Mouse (Mus musculus): ENCODE data around the gene Zmym6.

DNA sequence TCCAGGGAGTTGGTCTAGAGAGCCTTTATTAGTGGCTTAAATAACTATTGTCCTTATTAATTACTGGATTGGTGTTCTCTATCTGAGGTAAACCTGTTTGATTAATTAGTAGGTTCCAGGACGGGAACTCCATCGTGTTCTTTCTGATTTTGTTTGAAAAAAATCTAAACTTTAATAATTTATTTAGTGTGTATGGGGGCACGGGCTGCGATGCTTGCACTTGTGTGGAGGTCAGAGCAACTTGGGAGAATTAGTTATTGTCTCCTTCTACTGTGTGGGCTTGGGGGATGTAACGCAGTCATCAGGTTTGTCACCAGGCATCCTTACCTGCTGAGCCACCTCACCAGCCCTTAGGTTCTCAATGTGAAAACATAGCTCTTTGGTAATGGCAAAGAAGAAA is 89.9 kb downstream of the Zmym6 start:
- TF ChIP-seq POLR2A (IDR thresholded peaks at IDR 0.05; ENCODE audit: extremely low read depth, insufficient read depth, low read length): no peak
- TF ChIP-seq CTCF (IDR thresholded peaks at IDR 0.05; ENCODE audit: low read depth, low read length): no peak

Data from liver, adult 2 months (tissue).